In the genomic region with DNA sequence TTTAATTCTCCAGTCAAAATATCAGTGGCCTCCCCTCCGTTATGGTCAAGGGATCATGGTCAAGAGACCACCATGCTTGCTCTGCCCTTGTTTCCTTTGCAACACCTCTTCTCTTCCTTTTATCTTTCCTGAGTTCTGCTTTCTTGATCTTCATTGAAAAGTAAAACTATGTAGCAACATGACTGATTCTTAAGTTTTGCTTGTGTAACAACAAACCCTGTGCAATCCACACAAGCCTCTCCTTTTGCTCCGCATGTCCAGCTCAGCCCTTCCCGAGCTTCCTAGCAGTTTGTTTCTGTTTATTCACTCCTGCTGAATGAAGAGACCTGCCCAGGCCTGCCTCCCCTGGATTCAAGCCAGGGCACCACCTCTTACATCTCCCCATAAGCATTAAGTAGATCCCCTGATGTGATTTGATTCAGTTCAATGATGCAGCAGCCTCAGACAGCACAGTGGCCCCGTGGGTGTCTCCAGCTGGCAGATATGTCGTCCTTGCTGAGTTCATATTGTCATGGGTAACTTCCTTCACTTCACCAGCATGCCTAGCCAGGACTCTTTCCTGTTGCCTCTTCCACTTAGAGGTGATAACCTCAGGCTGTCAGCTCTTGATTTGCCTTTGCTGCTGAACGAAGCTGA, we compare ENCODE assay signal across 8 mouse cellular contexts. TPM values are rescaled to one million over a fixed set of nuclear protein-coding genes. Genes with fewer than 3 reads are reported as not detected.
DNase-seq lines count a peak whose midpoint lies in the region; ATAC-seq lines count a peak whose summit lies in the region.

No protein-coding gene starts in this region.

- peaks cover 8% of the 10 kb centered on the region; the same call in 1 of the 2 replicates for H3K4me1 ChIP-seq in forebrain, embryonic 14.5 days (ENCODE audit: control insufficient read depth, insufficient read depth, low read length)
- H3K4me1 ChIP-seq in forebrain, embryonic 15.5 days, result peaks cover 18% of the 10 kb centered on the region
- peaks cover 65% of the 10 kb centered on the region for H3K4me1 ChIP-seq in embryonic facial prominence, embryonic 15.5 days
- peaks cover 53% of the 10 kb centered on the region for H3K4me1 ChIP-seq in kidney, embryonic 15.5 days

- ATAC-seq in forebrain, embryonic 14.5 days, result peak; percentile 44; the same call in 1 of the 2 replicates
- ATAC-seq in forebrain, embryonic 15.5 days (replicated peaks), result no peak
- ATAC-seq in embryonic facial prominence, embryonic 15.5 days (ENCODE audit: insufficient number of reproducible peaks, low FRiP score, low TSS enrichment, low read depth), result peak; percentile 66
- ATAC-seq in kidney, embryonic 15.5 days (replicated peaks; ENCODE audit: low FRiP score), result peak; percentile 38; the same call in 1 of the 2 replicates
- ATAC-seq in erythroid progenitor cell, adult 5-6 weeks (replicated peaks; ENCODE audit: low FRiP score, poor library complexity, severe bottlenecking), result no peak

- peak; percentile 35 for DNase-seq in forebrain, embryonic 14.5 days (ENCODE audit: low spot score)
- DNase-seq in NIH3T3 (ENCODE audit: low read depth), result peak; percentile 70
- peak; percentile 55 for DNase-seq in retina, embryonic 14.5 days (ENCODE audit: low spot score)
- no peak for DNase-seq in embryo, embryonic 10 days (ENCODE audit: low spot score)

- H3K9ac ChIP-seq in forebrain, embryonic 14.5 days (ENCODE audit: low read length), result no peak overlapping the region
- no peak overlapping the region for H3K9ac ChIP-seq in forebrain, embryonic 15.5 days (replicated peaks)
- H3K9ac ChIP-seq in embryonic facial prominence, embryonic 15.5 days, result no peak overlapping the region
- H3K9ac ChIP-seq in kidney, embryonic 15.5 days, result 0 out of 2 replicates have a peak overlapping the region, but pooled peaks have one; percentile 14

- H3K4me3 ChIP-seq in forebrain, embryonic 14.5 days (ENCODE audit: low read depth, low read length), result no peak overlapping the region
- no peak overlapping the region for H3K4me3 ChIP-seq in forebrain, embryonic 15.5 days
- H3K4me3 ChIP-seq in embryonic facial prominence, embryonic 15.5 days (replicated peaks), result no peak overlapping the region
- no peak overlapping the region for H3K4me3 ChIP-seq in kidney, embryonic 15.5 days (replicated peaks)

- no peak overlapping the region for H3K4me2 ChIP-seq in forebrain, embryonic 14.5 days (ENCODE audit: low read length)
- H3K4me2 ChIP-seq in forebrain, embryonic 15.5 days (replicated peaks), result no peak overlapping the region
- H3K4me2 ChIP-seq in embryonic facial prominence, embryonic 15.5 days (replicated peaks), result no peak overlapping the region
- H3K4me2 ChIP-seq in kidney, embryonic 15.5 days, result no peak overlapping the region

- WGBS in forebrain, embryonic 14.5 days, result 18% methylated on average over 6 of the region's 6 CpGs
- WGBS in forebrain, embryonic 15.5 days, result 24% methylated on average over 6 of the region's 6 CpGs
- WGBS in embryonic facial prominence, embryonic 15.5 days, result 30% methylated on average over 6 of the region's 6 CpGs
- WGBS in kidney, embryonic 15.5 days, result 25% methylated on average over 6 of the region's 6 CpGs

- H3K36me3 ChIP-seq in forebrain, embryonic 14.5 days (ENCODE audit: control insufficient read depth, insufficient read depth, low read length), result no peaks in the 10 kb centered on the region
- H3K36me3 ChIP-seq in forebrain, embryonic 15.5 days, result no peaks in the 10 kb centered on the region
- no peaks in the 10 kb centered on the region for H3K36me3 ChIP-seq in embryonic facial prominence, embryonic 15.5 days
- H3K36me3 ChIP-seq in kidney, embryonic 15.5 days, result no peaks in the 10 kb centered on the region

- H3K27me3 ChIP-seq in forebrain, embryonic 14.5 days (replicated peaks; ENCODE audit: control insufficient read depth, insufficient read depth, low read length), result no peaks in the 10 kb centered on the region
- H3K27me3 ChIP-seq in forebrain, embryonic 15.5 days, result no peaks in the 10 kb centered on the region
- no peaks in the 10 kb centered on the region for H3K27me3 ChIP-seq in embryonic facial prominence, embryonic 15.5 days
- no peaks in the 10 kb centered on the region for H3K27me3 ChIP-seq in kidney, embryonic 15.5 days

- H3K9me3 ChIP-seq in forebrain, embryonic 14.5 days (replicated peaks; ENCODE audit: control insufficient read depth, low read length), result no peaks in the 10 kb centered on the region
- H3K9me3 ChIP-seq in forebrain, embryonic 15.5 days, result no peaks in the 10 kb centered on the region
- no peaks in the 10 kb centered on the region for H3K9me3 ChIP-seq in embryonic facial prominence, embryonic 15.5 days (replicated peaks)
- H3K9me3 ChIP-seq in kidney, embryonic 15.5 days (replicated peaks), result no peaks in the 10 kb centered on the region

- no peak overlapping the region for H3K27ac ChIP-seq in forebrain, embryonic 14.5 days (ENCODE audit: low read depth, low read length)
- H3K27ac ChIP-seq in forebrain, embryonic 15.5 days (replicated peaks), result no peak overlapping the region
- H3K27ac ChIP-seq in embryonic facial prominence, embryonic 15.5 days (replicated peaks), result peak overlapping the region; percentile 63
- peak overlapping the region; percentile 59 for H3K27ac ChIP-seq in kidney, embryonic 15.5 days

RNA-seq across cellular contexts. Expression of gene Mbnl2, which starts 27.6 kb away (rescaled TPM):
- polyA plus RNA-seq in forebrain, embryonic 14.5 days (2014; fragmentation: Nextera tagmentation; extraction: Ambion mirVana), result 21.6 and 27.8 TPM in 2 replicates
- polyA plus RNA-seq in forebrain, embryonic 15.5 days (2015; fragmentation: Nextera tagmentation; extraction: Ambion mirVana), result 22.2 TPM in 2 replicates
- 167 and 173 TPM in 2 replicates for polyA plus RNA-seq in embryonic facial prominence, embryonic 15.5 days (2015; fragmentation: Nextera tagmentation; extraction: Ambion mirVana)
- polyA plus RNA-seq in kidney, embryonic 15.5 days (2015; fragmentation: Nextera tagmentation; extraction: Ambion mirVana), result 91.4 and 91.7 TPM in 2 replicates
- 17.7 and 32.7 TPM in 2 replicates for total RNA-seq in erythroid progenitor cell, adult 5-6 weeks (2015; ENCODE audit: low replicate concordance)
- 16.3 and 24.0 TPM in 2 replicates for total RNA-seq in erythroid progenitor cell, adult 5-6 weeks (2017; ENCODE audit: low replicate concordance)

Comparison
In these comparisons a context has a peak if more than half of its experiments do, and no peak if none do; other contexts are left out.
1. ATAC-seq: peak in forebrain, embryonic 14.5 days (single experiment), embryonic facial prominence, embryonic 15.5 days (single experiment) and kidney, embryonic 15.5 days (single experiment); none in forebrain, embryonic 15.5 days (single experiment) and erythroid progenitor cell, adult 5-6 weeks (single experiment).
2. H3K27ac ChIP-seq: peak in embryonic facial prominence, embryonic 15.5 days (single experiment) and kidney, embryonic 15.5 days (single experiment); none in forebrain, embryonic 14.5 days (single experiment) and forebrain, embryonic 15.5 days (single experiment).